Mouse (Mus musculus) limb, embryonic 11.5 days (tissue): ENCODE data around the gene Bmp6. TPM values are rescaled to one million over a fixed set of nuclear protein-coding genes. Genes with fewer than 3 reads are reported as not detected.

Experiments used
- ATAC-seq: fragments of 200-750 bp; cut with Nextera tagmentation; 2 replicates; pipeline ENCODE4 v1.8.0; 2017; ENCODE audit warnings: low read depth; ENCODE audit not compliant: insufficient number of reproducible peaks, low FRiP score, low TSS enrichment
- DNase-seq: peaks from one replicate; pipeline ENCODE4 v3.0.0-alpha.2; 2015; ENCODE audit warnings: low spot score
- H3K27ac ChIP-seq: fragments of 300-500 bp; sonication (generic); replicated peaks from 2 replicates; pipeline ENCODE4 v1.5.1; 2014; ENCODE audit warnings: low read depth, mild to moderate bottlenecking, low read length
- H3K27me3 ChIP-seq: fragments of 300-500 bp; sonication (generic); 2 replicates; pipeline ENCODE4 v1.6.1; 2014; ENCODE audit warnings: mild to moderate bottlenecking, low read length, mixed read lengths; ENCODE audit not compliant: control insufficient read depth, insufficient read depth
- H3K36me3 ChIP-seq: fragments of 300-500 bp; sonication (generic); 2 replicates; pipeline ENCODE4 v1.6.1; 2014; ENCODE audit warnings: mild to moderate bottlenecking, low read length, moderate library complexity, mixed read lengths; ENCODE audit not compliant: control insufficient read depth, insufficient read depth
- H3K4me1 ChIP-seq: fragments of 300-500 bp; sonication (generic); 2 replicates; pipeline ENCODE4 v1.6.1; 2014; ENCODE audit warnings: low read length, mixed read lengths; ENCODE audit not compliant: control insufficient read depth, insufficient read depth
- H3K4me2 ChIP-seq: fragments of 300-500 bp; sonication (generic); 2 replicates; pipeline ENCODE4 v1.6.1; 2014; ENCODE audit warnings: low read depth, mild to moderate bottlenecking, moderate library complexity; ENCODE audit not compliant: severe bottlenecking
- H3K4me3 ChIP-seq: fragments of 300-500 bp; sonication (generic); 2 replicates; pipeline ENCODE4 v1.5.1; 2014; ENCODE audit warnings: low read depth, low read length
- H3K9ac ChIP-seq: fragments of 300-500 bp; sonication (generic); 2 replicates; pipeline ENCODE4 v1.6.1; 2014; ENCODE audit warnings: mild to moderate bottlenecking, low read length
- H3K9me3 ChIP-seq: fragments of 300-500 bp; sonication (generic); 2 replicates; pipeline ENCODE4 v1.6.1; 2016; ENCODE audit warnings: low read length; ENCODE audit not compliant: control insufficient read depth
- WGBS: fragments of 180-500 bp; shearing (Covaris S2); extraction: QIAGEN DNeasy Blood & Tissue Kit; methylation state at CpG from one replicate; pipeline ENCODE4 v1.1.7; 2014; 5-methylcytosine and 5-hydroxymethylcytosine counted together
- polyA plus RNA-seq: library from polyadenylated mRNA; unstranded; fragments of >200 nt; fragmentation: Nextera tagmentation; extraction: Ambion mirVana; gene quantifications from 2 replicates; pipeline ENCODE4 v1.2.1, GENCODE M21; 2014

Gene Bmp6
- 0.47 and 0.52 TPM in 2 replicates for polyA plus RNA-seq

- no peaks in the 10 kb centered on the region for H3K9me3 ChIP-seq
- peak; percentile 84 for DNase-seq
- no peaks in the 10 kb centered on the region for H3K36me3 ChIP-seq
- peaks cover 15% of the 10 kb centered on the region for H3K4me1 ChIP-seq
- WGBS: 2% methylated on average over 54 of the region's 54 CpGs
- peak within 1 kb of the TSS; percentile 56 for H3K4me2 ChIP-seq
- no peak within 1 kb of the TSS; the same call in 1 of the 2 replicates for H3K9ac ChIP-seq
- H3K27me3 ChIP-seq: peaks cover 50% of the 10 kb centered on the region
- H3K27ac ChIP-seq: no peak within 1 kb of the TSS
- ATAC-seq: peak; percentile 92
- peak within 1 kb of the TSS; percentile 36 for H3K4me3 ChIP-seq
Observed at GRCm38 (mm10) chr13:38344713-38345430, at the start of gene Bmp6. Gene Bmp6 (plus strand): TSS chr13:38345107.

- H3K9ac ChIP-seq: no peak overlapping the region
- ATAC-seq: no peak
- WGBS: 49% methylated on average over 8 of the region's 8 CpGs
- no peaks in the 10 kb centered on the region for H3K36me3 ChIP-seq
- no peak overlapping the region for H3K4me3 ChIP-seq
- no peaks in the 10 kb centered on the region for H3K9me3 ChIP-seq
- H3K4me2 ChIP-seq: no peak overlapping the region
- H3K27me3 ChIP-seq: no peaks in the 10 kb centered on the region
- H3K27ac ChIP-seq: no peak overlapping the region
- DNase-seq: no peak
- no peaks in the 10 kb centered on the region for H3K4me1 ChIP-seq
Observed at GRCm38 (mm10) chr13:38296166-38296565, 48.7 kb upstream of the Bmp6 start.

- Histone ChIP-seq H3K4me2 (no peak overlapping the region), H3K27me3 (no peaks in the 10 kb centered on the region), H3K27ac (no peak overlapping the region), H3K4me3 (no peak overlapping the region), H3K36me3 (no peaks in the 10 kb centered on the region), H3K9ac (no peak overlapping the region), H3K4me1 (no peaks in the 10 kb centered on the region), H3K9me3 (no peaks in the 10 kb centered on the region)
- ATAC-seq (no peak), DNase-seq (no peak)
- 55% methylated on average over 8 of the region's 8 CpGs for WGBS
Observed at GRCm38 (mm10) chr13:38296601-38297000, 48.3 kb upstream of the Bmp6 start.

GRCm38 (mm10) chr13:38311125-38311524, 33.8 kb upstream of the Bmp6 start:
- H3K9me3 ChIP-seq: no peaks in the 10 kb centered on the region

GRCm38 (mm10) chr13:38312357-38313040, 32.4 kb upstream of the Bmp6 start:
- Histone ChIP-seq H3K27ac (no peak overlapping the region), H3K9ac (no peak overlapping the region), H3K4me1 (no peaks in the 10 kb centered on the region), H3K27me3 (no peaks in the 10 kb centered on the region), H3K4me2 (no peak overlapping the region), H3K9me3 (no peaks in the 10 kb centered on the region), H3K36me3 (no peaks in the 10 kb centered on the region), H3K4me3 (no peak overlapping the region)
- DNase-seq: no peak
- 84% methylated on average over 12 of the region's 12 CpGs for WGBS
- ATAC-seq: no peak

More at GRCm38 (mm10) chr13:38311125-38311524, 33.8 kb upstream of the Bmp6 start:
- DNase-seq: no peak
- Histone ChIP-seq H3K27ac (no peak overlapping the region), H3K36me3 (no peaks in the 10 kb centered on the region), H3K4me1 (no peaks in the 10 kb centered on the region), H3K27me3 (no peaks in the 10 kb centered on the region), H3K9ac (no peak overlapping the region), H3K4me2 (no peak overlapping the region), H3K4me3 (no peak overlapping the region)
- no peak for ATAC-seq
- WGBS: 93% methylated on average over 3 of the region's 3 CpGs

GRCm38 (mm10) chr13:38314590-38314989, 30.3 kb upstream of the Bmp6 start:
- Histone ChIP-seq H3K36me3 (no peaks in the 10 kb centered on the region), H3K4me3 (no peak overlapping the region), H3K9me3 (no peaks in the 10 kb centered on the region), H3K27me3 (no peaks in the 10 kb centered on the region), H3K4me1 (no peaks in the 10 kb centered on the region), H3K27ac (no peak overlapping the region), H3K9ac (no peak overlapping the region), H3K4me2 (no peak overlapping the region)
- DNase-seq (no peak), ATAC-seq (no peak)
- WGBS: 53% methylated on average over 7 of the region's 7 CpGs

GRCm38 (mm10) chr13:38318418-38318817, 26.5 kb upstream of the Bmp6 start:
- 89% methylated on average over 1 of the region's 1 CpGs for WGBS

GRCm38 (mm10) chr13:38320354-38320753, 24.6 kb upstream of the Bmp6 start:
- H3K4me2 ChIP-seq: no peak overlapping the region

More at GRCm38 (mm10) chr13:38318418-38318817, 26.5 kb upstream of the Bmp6 start:
- ATAC-seq (no peak), DNase-seq (no peak)
- Histone ChIP-seq H3K4me3 (no peak overlapping the region), H3K27me3 (no peaks in the 10 kb centered on the region), H3K4me2 (no peak overlapping the region), H3K36me3 (no peaks in the 10 kb centered on the region), H3K9me3 (no peaks in the 10 kb centered on the region), H3K27ac (no peak overlapping the region), H3K9ac (no peak overlapping the region), H3K4me1 (no peaks in the 10 kb centered on the region; the same call in 1 of the 2 replicates)

More at GRCm38 (mm10) chr13:38320354-38320753, 24.6 kb upstream of the Bmp6 start:
- Histone ChIP-seq H3K36me3 (no peaks in the 10 kb centered on the region), H3K9ac (no peak overlapping the region), H3K4me1 (no peaks in the 10 kb centered on the region; the same call in 1 of the 2 replicates), H3K27me3 (no peaks in the 10 kb centered on the region), H3K9me3 (no peaks in the 10 kb centered on the region), H3K4me3 (no peak overlapping the region), H3K27ac (no peak overlapping the region)
- WGBS: 73% methylated on average over 10 of the region's 10 CpGs
- DNase-seq (no peak), ATAC-seq (no peak)
